Mouse (Mus musculus) liver (tissue): ENCODE data around the gene Ankrd12.

Source experiments
- DNase-seq: peaks from one replicate; pipeline ENCODE4 v3.0.0-alpha.2; 2020; ENCODE audit warnings: mixed read lengths

Ankrd12 gene

GRCm38 (mm10) chr17:66076934-66077333, at the start of gene Ankrd12:
Gene Ankrd12 (minus strand): TSS chr17:66077089.
- peak; percentile 95 for DNase-seq

GRCm38 (mm10) chr17:66125211-66125610, 48.3 kb upstream of the Ankrd12 start:
- DNase-seq, result no peak

- DNase-seq, result peak; percentile 25
These were observed 47.1 kb upstream of the Ankrd12 start for GRCm38 (mm10) chr17:66123816-66124610.

- peak; percentile 94 for DNase-seq
These were observed 46.4 kb upstream of the Ankrd12 start, which contains the start of gene Ddx11 for GRCm38 (mm10) chr17:66123066-66123815. Gene Ddx11 (plus strand): TSS chr17:66123520.

GRCm38 (mm10) chr17:66120701-66121100, 43.8 kb upstream of the Ankrd12 start:
- no peak for DNase-seq

- DNase-seq, result no peak
These were observed 42.1 kb upstream of the Ankrd12 start for GRCm38 (mm10) chr17:66118991-66119390.

GRCm38 (mm10) chr17:66112166-66112565, 35.3 kb upstream of the Ankrd12 start:
- no peak for DNase-seq

- peak; percentile 95 for DNase-seq
These were observed 34.6 kb upstream of the Ankrd12 start, which contains the start of gene Washc1 for GRCm38 (mm10) chr17:66111402-66111959. Gene Washc1 (plus strand): TSS chr17:66111545.

- no peak for DNase-seq
These were observed 33.9 kb upstream of the Ankrd12 start for GRCm38 (mm10) chr17:66110746-66111145.

GRCm38 (mm10) chr17:66108198-66108597, 31.3 kb upstream of the Ankrd12 start:
- DNase-seq, result no peak

GRCm38 (mm10) chr17:66107466-66107865, 30.6 kb upstream of the Ankrd12 start:
- DNase-seq, result no peak

GRCm38 (mm10) chr17:66106601-66107267, 29.8 kb upstream of the Ankrd12 start:
- DNase-seq, result peak; percentile 64

- no peak for DNase-seq
These were observed 27.2 kb upstream of the Ankrd12 start for GRCm38 (mm10) chr17:66104076-66104475.

GRCm38 (mm10) chr17:66101380-66102330, 24.8 kb upstream of the Ankrd12 start, which contains the start of gene Ndufv2:
Gene Ndufv2 (minus strand): TSS chr17:66101559.
- DNase-seq, result peak; percentile 97

GRCm38 (mm10) chr17:66100566-66101379, 23.9 kb upstream of the Ankrd12 start:
- peak; percentile 57 for DNase-seq

GRCm38 (mm10) chr17:66092664-66093063, 15.8 kb upstream of the Ankrd12 start:
- DNase-seq, result no peak

- DNase-seq, result no peak
These were observed 15.2 kb upstream of the Ankrd12 start for GRCm38 (mm10) chr17:66092065-66092464.

- no peak for DNase-seq
These were observed 14.5 kb upstream of the Ankrd12 start for GRCm38 (mm10) chr17:66091392-66091791.

GRCm38 (mm10) chr17:66090251-66090650, 13.4 kb upstream of the Ankrd12 start:
- DNase-seq, result no peak

GRCm38 (mm10) chr17:66085038-66085437, 8.1 kb upstream of the Ankrd12 start:
- DNase-seq, result no peak

- no peak for DNase-seq
These were observed 7.6 kb upstream of the Ankrd12 start for GRCm38 (mm10) chr17:66084486-66084885.
